Mouse (Mus musculus): Measurements from ENCODE around the gene Edem3. TPM values are rescaled to one million over a fixed set of nuclear protein-coding genes. Genes with fewer than 3 reads are reported as not detected.

The Edem3 gene
- polyA plus RNA-seq, 1 experiment: 19.9 TPM

DNA sequence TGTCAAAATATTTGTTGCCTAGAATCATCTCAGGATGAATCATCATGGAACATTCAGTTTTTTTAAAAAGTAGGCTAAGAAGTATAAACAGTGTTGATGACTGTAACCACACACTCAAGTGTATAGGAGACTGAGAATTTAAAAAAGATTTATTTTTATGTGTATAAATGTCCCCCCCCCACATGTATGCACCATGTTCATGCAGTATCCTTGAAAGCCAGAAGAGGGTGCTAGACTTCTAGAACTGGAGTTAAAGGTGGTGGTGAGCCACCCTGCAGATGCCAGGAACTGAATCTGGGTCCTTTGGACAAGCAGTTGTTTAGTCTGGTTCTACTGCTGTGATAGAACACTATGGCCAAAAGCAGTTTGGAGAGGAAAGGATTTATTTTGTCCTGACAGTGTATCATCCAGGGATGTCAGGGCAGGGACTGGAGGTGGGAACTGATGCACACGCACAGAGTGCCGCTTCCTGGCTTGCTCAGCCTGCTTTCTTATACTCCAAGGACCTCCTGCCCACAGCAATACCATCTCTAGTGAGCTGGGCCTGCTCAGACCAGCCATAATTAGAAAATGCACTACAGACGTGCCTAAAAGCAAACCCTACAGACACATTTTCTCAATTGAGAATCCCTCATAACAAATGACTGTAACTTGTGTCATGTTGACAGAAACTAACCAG lies 11.9 kb downstream of the Edem3 start:
- 85% methylated on average over 3 of the region's 3 CpGs for WGBS
- no peak overlapping the region for H3K27ac ChIP-seq (ENCODE audit: insufficient read depth, low read length)
- H3K4me3 ChIP-seq (replicated peaks; ENCODE audit: insufficient read depth, low read depth, low read length): no peak overlapping the region
- H3K27me3 ChIP-seq (ENCODE audit: control insufficient read depth, insufficient read depth, low read length): no peaks in the 10 kb centered on the region
- no peaks in the 10 kb centered on the region for H3K4me1 ChIP-seq (ENCODE audit: control insufficient read depth, insufficient read depth, low read length)
- DNase-seq: no peak
- TF ChIP-seq CTCF (IDR thresholded peaks at IDR 0.05; ENCODE audit: borderline replicate concordance, insufficient read depth, low read depth, low read length): 0 out of 2 replicates have a peak, but pooled peaks have one; percentile 19
- TF ChIP-seq POLR2A (IDR thresholded peaks at IDR 0.05; ENCODE audit: borderline replicate concordance, insufficient read depth, low read length): no peak

DNA sequence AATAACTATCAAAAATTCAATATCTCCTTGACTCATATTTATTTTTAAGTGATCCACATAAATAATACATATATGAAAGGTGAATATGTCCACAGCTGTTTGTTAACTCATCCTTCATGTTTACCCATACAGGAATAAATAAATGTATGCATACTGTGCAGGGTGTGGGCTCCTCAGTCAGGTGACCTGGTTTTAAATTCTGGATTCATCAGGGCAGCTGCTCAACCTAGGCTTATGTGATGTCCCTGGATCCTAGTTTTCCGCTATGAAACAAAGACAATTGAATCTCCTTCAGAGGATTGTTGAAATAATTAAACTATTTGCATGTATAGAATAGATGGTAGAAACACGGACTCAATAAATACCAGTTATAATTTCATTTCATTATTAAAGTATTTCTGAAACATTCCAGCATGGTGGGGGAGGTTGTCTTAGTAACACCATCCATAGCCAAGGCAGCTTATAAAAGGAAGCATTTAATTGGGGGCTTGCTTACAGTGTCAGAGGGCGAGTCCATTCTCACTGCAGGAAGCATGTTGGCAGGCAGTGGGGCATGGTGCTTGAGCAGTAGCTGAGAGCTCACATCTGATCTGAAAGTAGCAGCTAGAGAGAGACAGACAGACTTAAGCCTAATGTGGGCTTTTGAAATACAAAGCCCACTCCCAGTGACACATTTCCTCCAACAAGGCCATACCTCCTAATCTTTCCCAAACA lies 14.2 kb downstream of the Edem3 start:
- no peaks in the 10 kb centered on the region for H3K4me1 ChIP-seq (ENCODE audit: control insufficient read depth, insufficient read depth, low read length)
- no peaks in the 10 kb centered on the region for H3K27me3 ChIP-seq (ENCODE audit: control insufficient read depth, insufficient read depth, low read length)
- 62% methylated on average over 3 of the region's 3 CpGs for WGBS
- no peak overlapping the region for H3K4me3 ChIP-seq (replicated peaks; ENCODE audit: insufficient read depth, low read depth, low read length)
- no peak overlapping the region for H3K27ac ChIP-seq (ENCODE audit: insufficient read depth, low read length)
- no peak for DNase-seq
- no peak for TF ChIP-seq CTCF (IDR thresholded peaks at IDR 0.05; ENCODE audit: borderline replicate concordance, insufficient read depth, low read depth, low read length)
- no peak for TF ChIP-seq POLR2A (IDR thresholded peaks at IDR 0.05; ENCODE audit: borderline replicate concordance, insufficient read depth, low read length)

DNA sequence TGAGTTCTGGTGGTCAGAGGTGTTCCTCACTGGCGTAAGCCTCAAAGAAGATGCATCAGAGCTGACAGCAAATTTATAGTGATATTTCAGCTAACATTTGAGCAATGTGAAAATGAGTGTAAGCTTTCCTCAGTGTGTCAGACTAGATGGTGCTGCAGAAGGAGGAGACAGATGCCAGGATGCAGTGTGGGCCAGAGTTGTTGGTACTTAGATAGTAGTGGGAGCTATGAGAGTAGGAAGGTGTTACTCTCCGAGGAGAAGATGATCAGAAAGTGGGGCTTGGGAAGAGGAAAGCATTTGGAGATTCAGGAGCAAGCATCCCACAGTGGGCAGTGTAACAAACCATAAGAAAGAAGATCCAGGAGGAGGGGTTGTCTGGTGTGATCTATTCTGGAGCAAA lies 22.4 kb downstream of the Edem3 start:
- H3K27ac ChIP-seq (ENCODE audit: insufficient read depth, low read length): no peak overlapping the region
- H3K27me3 ChIP-seq (ENCODE audit: control insufficient read depth, insufficient read depth, low read length): no peaks in the 10 kb centered on the region
- 87% methylated on average over 2 of the region's 2 CpGs for WGBS
- H3K4me1 ChIP-seq (ENCODE audit: control insufficient read depth, insufficient read depth, low read length): no peaks in the 10 kb centered on the region
- no peak for DNase-seq
- H3K4me3 ChIP-seq (replicated peaks; ENCODE audit: insufficient read depth, low read depth, low read length): no peak overlapping the region
- TF ChIP-seq CTCF (IDR thresholded peaks at IDR 0.05; ENCODE audit: borderline replicate concordance, insufficient read depth, low read depth, low read length) (no peak), POLR2A (IDR thresholded peaks at IDR 0.05; ENCODE audit: borderline replicate concordance, insufficient read depth, low read length) (no peak)

DNA sequence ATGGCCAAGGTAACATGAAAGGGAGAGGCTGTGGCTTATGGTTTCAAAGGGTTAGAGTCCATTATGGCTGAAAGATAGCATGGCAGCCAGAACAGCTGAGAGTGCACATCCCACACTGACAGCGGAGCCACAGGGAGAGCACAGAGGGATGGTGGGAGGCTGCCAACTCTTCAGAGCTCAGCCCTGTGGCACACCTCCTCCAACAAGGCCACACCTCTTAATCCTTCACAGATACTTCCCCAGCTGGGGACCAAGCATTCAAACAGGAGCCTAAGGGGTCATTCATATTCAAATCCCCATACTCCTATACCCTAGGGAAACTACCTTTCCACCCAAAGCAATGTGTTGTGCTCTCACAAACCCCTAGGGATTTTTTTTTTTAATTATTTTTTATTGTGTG lies 23.4 kb downstream of the Edem3 start:
- H3K4me1 ChIP-seq (ENCODE audit: control insufficient read depth, insufficient read depth, low read length): no peaks in the 10 kb centered on the region
- H3K27ac ChIP-seq (ENCODE audit: insufficient read depth, low read length): no peak overlapping the region
- TF ChIP-seq CTCF (IDR thresholded peaks at IDR 0.05; ENCODE audit: borderline replicate concordance, insufficient read depth, low read depth, low read length): no peak
- no peak for TF ChIP-seq POLR2A (IDR thresholded peaks at IDR 0.05; ENCODE audit: borderline replicate concordance, insufficient read depth, low read length)
- no peaks in the 10 kb centered on the region for H3K27me3 ChIP-seq (ENCODE audit: control insufficient read depth, insufficient read depth, low read length)
- H3K4me3 ChIP-seq (replicated peaks; ENCODE audit: insufficient read depth, low read depth, low read length): no peak overlapping the region
- DNase-seq: no peak
- WGBS: 0% methylated on average over 1 of the region's 1 CpGs

DNA sequence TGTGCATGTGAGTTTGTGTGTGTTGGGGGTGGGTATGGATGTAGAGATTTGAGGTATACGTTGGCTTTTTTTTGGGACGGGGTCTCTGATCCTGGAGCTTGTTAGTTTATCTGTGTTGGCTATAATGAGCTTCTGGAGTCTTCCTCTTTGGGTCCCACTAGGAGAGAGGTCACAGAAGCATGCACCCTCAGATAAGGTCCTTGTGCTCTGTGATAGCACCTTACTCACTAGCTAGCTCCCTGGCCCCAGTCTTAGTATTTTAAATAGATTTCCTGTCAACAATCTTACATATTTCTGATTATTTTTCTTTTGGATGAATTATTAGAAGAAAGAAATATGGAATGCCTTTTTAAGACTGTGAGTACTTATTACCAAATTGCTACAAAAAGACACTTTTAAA lies 24.1 kb downstream of the Edem3 start:
- H3K4me1 ChIP-seq (ENCODE audit: control insufficient read depth, insufficient read depth, low read length): no peaks in the 10 kb centered on the region
- H3K4me3 ChIP-seq (replicated peaks; ENCODE audit: insufficient read depth, low read depth, low read length): no peak overlapping the region
- no peak overlapping the region for H3K27ac ChIP-seq (ENCODE audit: insufficient read depth, low read length)
- 96% methylated on average over 2 of the region's 2 CpGs for WGBS
- no peaks in the 10 kb centered on the region for H3K27me3 ChIP-seq (ENCODE audit: control insufficient read depth, insufficient read depth, low read length)
- no peak for DNase-seq
- TF ChIP-seq POLR2A (IDR thresholded peaks at IDR 0.05; ENCODE audit: borderline replicate concordance, insufficient read depth, low read length) (no peak), CTCF (IDR thresholded peaks at IDR 0.05; ENCODE audit: borderline replicate concordance, insufficient read depth, low read depth, low read length) (no peak)

DNA sequence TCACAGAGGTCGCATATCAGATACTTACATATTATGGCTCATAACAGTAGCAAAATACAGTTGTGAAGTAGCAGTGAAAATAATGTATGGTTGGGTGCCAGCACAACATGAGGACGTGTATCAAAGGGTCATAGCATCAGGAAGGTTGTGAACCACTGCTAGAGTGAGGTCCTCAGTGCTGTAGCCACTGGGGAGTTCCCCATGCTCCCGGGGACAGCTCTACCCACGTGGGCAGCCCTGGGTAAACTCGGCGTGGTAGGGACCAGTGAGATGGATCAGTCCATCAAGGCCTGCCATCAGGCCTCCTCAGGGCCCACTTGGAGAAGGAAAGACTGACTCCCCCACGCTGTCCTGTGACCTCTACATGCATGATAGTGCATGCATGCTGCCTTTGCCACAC lies 26.3 kb downstream of the Edem3 start:
- Histone ChIP-seq H3K27me3 (ENCODE audit: control insufficient read depth, insufficient read depth, low read length) (no peaks in the 10 kb centered on the region), H3K4me3 (replicated peaks; ENCODE audit: insufficient read depth, low read depth, low read length) (no peak overlapping the region), H3K27ac (ENCODE audit: insufficient read depth, low read length) (no peak overlapping the region), H3K4me1 (ENCODE audit: control insufficient read depth, insufficient read depth, low read length) (no peaks in the 10 kb centered on the region)
- 79% methylated on average over 7 of the region's 7 CpGs for WGBS
- no peak for TF ChIP-seq CTCF (IDR thresholded peaks at IDR 0.05; ENCODE audit: borderline replicate concordance, insufficient read depth, low read depth, low read length)
- no peak for TF ChIP-seq POLR2A (IDR thresholded peaks at IDR 0.05; ENCODE audit: borderline replicate concordance, insufficient read depth, low read length)
- no peak for DNase-seq

DNA sequence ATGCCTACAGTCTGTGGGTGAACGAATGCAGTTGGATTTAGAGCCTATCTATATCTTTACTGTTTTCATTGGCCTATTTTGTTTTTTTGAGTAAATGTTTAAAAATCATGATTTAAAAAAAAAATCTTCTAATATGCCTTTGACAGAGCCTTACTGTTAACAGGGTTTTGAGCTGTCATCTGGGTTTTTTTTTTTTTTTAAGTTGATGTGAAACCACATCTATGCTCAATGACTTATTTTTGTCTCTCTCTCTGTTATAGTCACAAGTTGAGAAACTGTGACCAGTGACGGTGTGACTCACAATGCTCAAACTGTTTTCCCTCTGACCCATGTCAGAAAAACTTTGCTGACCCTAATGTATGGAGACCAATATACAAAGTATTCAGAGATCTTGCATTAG lies 28.2 kb downstream of the Edem3 start:
- 92% methylated on average over 2 of the region's 2 CpGs for WGBS
- Histone ChIP-seq H3K27me3 (ENCODE audit: control insufficient read depth, insufficient read depth, low read length) (no peaks in the 10 kb centered on the region), H3K4me3 (replicated peaks; ENCODE audit: insufficient read depth, low read depth, low read length) (no peak overlapping the region), H3K4me1 (ENCODE audit: control insufficient read depth, insufficient read depth, low read length) (no peaks in the 10 kb centered on the region), H3K27ac (ENCODE audit: insufficient read depth, low read length) (no peak overlapping the region)
- TF ChIP-seq CTCF (IDR thresholded peaks at IDR 0.05; ENCODE audit: borderline replicate concordance, insufficient read depth, low read depth, low read length): no peak
- no peak for TF ChIP-seq POLR2A (IDR thresholded peaks at IDR 0.05; ENCODE audit: borderline replicate concordance, insufficient read depth, low read length)
- no peak for DNase-seq

DNA sequence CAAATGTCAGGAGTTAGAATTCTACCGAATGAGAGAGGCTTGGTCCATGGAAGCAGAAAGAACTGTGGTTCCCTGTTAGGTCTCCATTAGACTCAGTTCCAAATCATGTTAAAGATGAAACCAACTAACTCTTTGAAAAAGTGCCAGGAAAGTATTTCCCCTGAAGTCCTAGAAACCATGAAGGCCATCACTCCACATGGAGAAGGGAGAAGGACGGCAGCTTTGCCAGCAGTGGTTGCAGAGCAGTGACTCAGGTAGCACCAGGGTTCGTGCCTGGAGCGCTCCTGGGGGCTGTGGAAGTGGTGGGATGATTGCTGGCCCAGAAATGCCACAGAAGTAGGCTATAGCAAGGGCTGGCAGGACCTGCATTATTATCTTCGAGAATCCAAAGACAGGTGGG lies 31.2 kb downstream of the Edem3 start:
- no peak for DNase-seq
- no peak overlapping the region for H3K27ac ChIP-seq (ENCODE audit: insufficient read depth, low read length)
- WGBS: 82% methylated on average over 5 of the region's 5 CpGs

More for the DNA sequence above, 31.2 kb downstream of the Edem3 start:
- H3K4me3 ChIP-seq (replicated peaks; ENCODE audit: insufficient read depth, low read depth, low read length): no peak overlapping the region
- no peaks in the 10 kb centered on the region for H3K27me3 ChIP-seq (ENCODE audit: control insufficient read depth, insufficient read depth, low read length)
- TF ChIP-seq CTCF (IDR thresholded peaks at IDR 0.05; ENCODE audit: borderline replicate concordance, insufficient read depth, low read depth, low read length) (no peak), POLR2A (IDR thresholded peaks at IDR 0.05; ENCODE audit: borderline replicate concordance, insufficient read depth, low read length) (no peak)
- no peaks in the 10 kb centered on the region for H3K4me1 ChIP-seq (ENCODE audit: control insufficient read depth, insufficient read depth, low read length)
